ENCODE assay signal across 22 mouse cellular contexts in the genomic region with DNA sequence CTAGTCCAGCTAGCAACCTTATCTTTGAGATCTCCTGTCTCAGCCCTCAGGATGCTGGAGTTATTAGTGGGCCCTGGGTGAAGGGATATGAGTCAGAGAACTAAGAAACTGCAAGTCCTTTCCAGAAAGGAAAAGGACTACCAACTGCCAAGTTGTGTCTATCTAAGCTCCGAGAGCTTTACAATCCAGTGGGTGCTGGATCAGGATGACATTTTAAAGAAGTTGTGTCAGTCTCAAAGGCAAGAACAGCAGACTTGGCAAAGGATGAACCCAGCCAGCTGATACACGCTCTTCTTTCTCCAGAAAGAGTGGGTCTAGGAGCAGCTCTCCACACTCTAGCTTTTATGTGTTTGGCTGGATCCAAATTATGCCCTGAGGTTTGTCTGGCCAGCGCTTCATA.
DNase-seq lines count a peak whose midpoint lies in the region; ATAC-seq and TF ChIP-seq lines count a peak whose summit lies in the region.
"Had no signal": no experiment of that assay in that cellular context is flagged by ENCODE, and none has a peak within 500 bp of the region (broad histone marks: within the 10 kb centered on the region; RNA-seq: fewer than 3 reads in every experiment).

No protein-coding gene starts in this region.

- no peaks in the 10 kb centered on the region for H3K27me3 ChIP-seq in lung, postnatal 0 days (replicated peaks; ENCODE audit: insufficient read depth, low read length)
- H3K27me3 ChIP-seq: embryonic facial prominence, embryonic 12.5 days; forebrain, embryonic 12.5 days had no signal

- no peak for TF ChIP-seq CTCF in cortical plate, adult 2 months (IDR thresholded peaks at IDR 0.05; ENCODE audit: extremely low read depth, insufficient read depth, low read length)
- no peak for TF ChIP-seq CTCF in lung, postnatal 0 days (IDR thresholded peaks at IDR 0.05)

- H3K4me3 ChIP-seq in cortical plate, adult 2 months (ENCODE audit: insufficient read depth, low read length): no peak overlapping the region
- no peak overlapping the region for H3K4me3 ChIP-seq in lung, postnatal 0 days (ENCODE audit: low read depth, low read length)
- H3K4me3 ChIP-seq: embryonic facial prominence, embryonic 10.5 days; embryonic facial prominence, embryonic 12.5 days; forebrain, embryonic 10.5 days; forebrain, embryonic 12.5 days had no signal

- H3K9ac ChIP-seq in lung, postnatal 0 days (replicated peaks; ENCODE audit: low read depth): no peak overlapping the region
- H3K9ac ChIP-seq: embryonic facial prominence, embryonic 12.5 days; forebrain, embryonic 12.5 days had no signal

- H3K4me1 ChIP-seq in cortical plate, adult 2 months (ENCODE audit: control insufficient read depth, insufficient read depth, low read length): no peaks in the 10 kb centered on the region; the same call in 1 of the 2 replicates
- H3K4me1 ChIP-seq in lung, postnatal 0 days (ENCODE audit: insufficient read depth, low read depth, low read length): no peaks in the 10 kb centered on the region
- H3K4me1 ChIP-seq: embryonic facial prominence, embryonic 10.5 days; embryonic facial prominence, embryonic 12.5 days; forebrain, embryonic 10.5 days; forebrain, embryonic 12.5 days had no signal

- ATAC-seq in frontal cortex, adult (ENCODE audit: low TSS enrichment): peak; percentile 90
- no peak for ATAC-seq in lung, postnatal 0 days
- ATAC-seq: forebrain, embryonic 14.5 days; forebrain, embryonic 16.5 days had no signal

- no peak for TF ChIP-seq EP300 in lung, postnatal 0 days (IDR thresholded peaks at IDR 0.05)

- TF ChIP-seq POLR2A in cortical plate, adult 2 months (IDR thresholded peaks at IDR 0.05; ENCODE audit: extremely low read depth, insufficient read depth, low read length): no peak

- no peak overlapping the region for H3K4me2 ChIP-seq in lung, postnatal 0 days (replicated peaks; ENCODE audit: low read depth, low read length)
- H3K4me2 ChIP-seq: embryonic facial prominence, embryonic 12.5 days; forebrain, embryonic 12.5 days had no signal

- no peaks in the 10 kb centered on the region for H3K36me3 ChIP-seq in lung, postnatal 0 days (ENCODE audit: insufficient read depth, low read length)
- H3K36me3 ChIP-seq: embryonic facial prominence, embryonic 10.5 days; embryonic facial prominence, embryonic 12.5 days; forebrain, embryonic 10.5 days; forebrain, embryonic 12.5 days had no signal

- H3K9me3 ChIP-seq in lung, postnatal 0 days (ENCODE audit: low read length): no peaks in the 10 kb centered on the region
- H3K9me3 ChIP-seq: embryonic facial prominence, embryonic 10.5 days; embryonic facial prominence, embryonic 12.5 days; forebrain, embryonic 10.5 days; forebrain, embryonic 12.5 days had no signal

- 66% methylated on average over 3 of the region's 3 CpGs for WGBS in lung, postnatal 0 days

- H3K27ac ChIP-seq in cortical plate, adult 2 months (ENCODE audit: insufficient read depth, low read length): 0 out of 2 replicates have a peak overlapping the region, but pooled peaks have one; percentile 17
- H3K27ac ChIP-seq in lung, postnatal 0 days (ENCODE audit: low read length): no peak overlapping the region
- H3K27ac ChIP-seq: embryonic facial prominence, embryonic 10.5 days; embryonic facial prominence, embryonic 12.5 days; forebrain, embryonic 10.5 days; forebrain, embryonic 12.5 days had no signal

- DNase-seq in frontal cortex, postnatal 25 days (ENCODE audit: low spot score in 2 of 2): no peak
- peak; percentile 8 for DNase-seq in right cerebral cortex, adult 18-20 months
- no peak for DNase-seq in right cerebral cortex, postnatal 25 days
- peak; percentile 83 for DNase-seq in gonadal fat pad, adult 2 months (ENCODE audit: low read depth)
- DNase-seq in lung, postnatal 0 days (ENCODE audit: low spot score): no peak
- no peak for DNase-seq in testis, postnatal 10 days (ENCODE audit: low spot score)
- DNase-seq: adrenal gland, adult 2 months; adrenal gland, postnatal 10 days; adrenal gland, postnatal 25 days; cerebellum, adult 11-12 months; cerebellum, adult 2 months; cerebellum, adult 9-10 months; cerebellum, postnatal 14 days; cerebellum, postnatal 36 days had no signal

Comparison
In these comparisons a context has a peak if more than half of its experiments do, and no peak if none do; other contexts are left out.
1. DNase-seq: peak in right cerebral cortex, adult 18-20 months (single experiment) and gonadal fat pad, adult 2 months (single experiment); none in frontal cortex, postnatal 25 days (0 of 2), right cerebral cortex, postnatal 25 days (single experiment), lung, postnatal 0 days (single experiment) and testis, postnatal 10 days (single experiment).